Mouse (Mus musculus) adrenal gland, adult 18-20 months (tissue): ENCODE measurements at regions not wholly inside any gene's neighbourhood (a gene's known extent, or its start where the extent isn't known, plus 50 kb on each side); places are given as distances from the start of the nearest gene placed in this dataset.

Experiments
- DNase-seq, 2 experiments: peaks; one replicate each; pipeline ENCODE4 v3.0.0; 2021 to 2022; ENCODE audit warnings: low spot score in 2 of 2

GRCm38 (mm10) chr3:105130228-105130627 lies 63.6 kb downstream of the 4930564D02Rik start:
- no peak for DNase-seq

- DNase-seq: no peak
These were observed 64.4 kb downstream of the 4930564D02Rik start for GRCm38 (mm10) chr3:105131053-105131452.

DNA sequence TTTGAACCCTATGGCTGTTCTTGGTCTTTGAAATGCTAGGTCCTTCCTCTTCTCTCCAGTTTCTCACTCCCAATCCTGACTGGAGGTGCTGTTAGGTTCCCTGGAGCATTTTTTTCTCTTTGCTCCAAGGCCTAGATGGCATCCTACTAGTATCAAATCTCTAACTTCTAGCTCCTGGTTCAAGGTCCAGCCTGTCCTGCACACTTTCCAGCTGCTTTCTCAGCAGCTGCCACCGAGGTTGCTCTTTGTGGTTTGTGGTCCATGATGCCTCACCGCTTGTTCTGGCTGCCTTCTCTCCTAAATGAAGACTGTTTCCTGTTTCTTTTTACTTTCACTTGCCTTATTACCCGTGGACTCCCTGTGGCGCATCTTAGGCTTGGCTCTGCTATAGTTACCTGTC lies 66.4 kb downstream of the 4930564D02Rik start:
- no peak for DNase-seq

GRCm38 (mm10) chr3:105141170-105141971 lies 74.7 kb downstream of the 4930564D02Rik start:
- no peak for DNase-seq

GRCm38 (mm10) chr3:105142631-105143030 lies 76.0 kb downstream of the 4930564D02Rik start:
- peak in 1 of 2 experiments; percentile 27 for DNase-seq

GRCm38 (mm10) chr3:105151475-105152157 lies 85.0 kb downstream of the 4930564D02Rik start:
- peak; percentile 12 to 34 for DNase-seq

- DNase-seq: no peak
These were observed 85.5 kb downstream of the 4930564D02Rik start for GRCm38 (mm10) chr3:105152158-105152541.

GRCm38 (mm10) chr3:105158376-105158775 lies 91.7 kb downstream of the 4930564D02Rik start:
- DNase-seq: no peak

GRCm38 (mm10) chr3:105165355-105165754 lies 98.7 kb downstream of the 4930564D02Rik start:
- DNase-seq: peak; percentile 58 to 78

DNA sequence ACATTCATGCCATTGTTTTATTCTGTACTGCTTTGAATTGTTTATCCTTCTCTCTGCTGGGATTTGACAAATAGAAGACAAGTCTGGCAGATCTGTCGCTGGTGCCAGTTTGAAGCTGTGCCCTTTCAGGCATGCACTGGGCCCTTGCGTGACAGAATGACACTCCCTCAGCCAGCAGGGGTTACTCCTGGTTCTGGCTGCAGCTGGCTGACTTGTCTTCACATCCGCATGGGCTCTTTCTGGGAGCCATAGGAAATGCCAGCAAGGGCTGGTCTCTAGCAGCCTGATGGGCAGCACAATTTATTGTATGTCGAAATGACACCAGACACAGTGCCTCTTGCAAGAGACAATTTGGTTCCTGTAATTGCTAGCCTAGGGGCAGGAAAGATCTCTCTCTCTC lies 102.5 kb downstream of the 4930564D02Rik start:
- DNase-seq: no peak

DNA sequence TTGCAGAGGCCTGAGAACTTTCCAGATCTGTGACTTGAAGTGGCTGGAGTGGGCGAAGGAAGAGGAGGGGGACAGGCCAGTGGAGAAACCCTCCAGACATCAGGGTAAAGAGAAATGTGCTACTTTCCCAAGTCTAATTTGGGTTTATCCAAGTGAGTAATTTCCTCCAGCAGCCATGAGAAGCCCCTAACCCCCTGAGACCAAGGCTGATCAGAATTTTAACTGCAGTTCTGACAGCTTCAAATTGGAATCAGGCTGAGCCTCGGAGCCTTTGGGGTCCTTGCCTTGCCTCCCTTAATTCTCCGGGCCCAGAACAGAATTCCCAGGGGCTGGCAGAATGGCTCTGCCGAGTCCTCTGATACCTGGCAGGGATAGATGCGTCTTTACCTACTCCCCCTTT lies 104.9 kb downstream of the 4930564D02Rik start:
- no peak for DNase-seq

DNA sequence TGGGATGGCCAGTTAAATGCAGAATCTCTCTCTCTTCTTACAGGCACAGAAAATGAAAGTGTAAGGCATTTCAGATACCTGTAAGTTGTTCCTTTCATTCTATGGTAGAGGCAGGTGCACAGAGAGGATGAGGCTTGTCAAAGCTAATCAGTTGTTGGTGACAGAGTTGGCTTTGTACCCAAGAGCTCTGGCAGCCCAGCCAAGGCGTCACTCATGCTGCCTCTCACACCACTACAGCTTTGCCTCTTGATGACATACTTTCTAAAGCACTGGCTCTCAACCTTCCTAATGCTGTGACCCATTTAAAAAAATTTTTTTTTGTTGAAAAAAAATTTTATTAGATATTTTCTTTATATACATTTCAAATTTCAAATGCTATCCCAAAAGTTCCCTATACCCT lies 105.4 kb downstream of the 4930564D02Rik start:
- DNase-seq: no peak

GRCm38 (mm10) chr3:105191303-105191702 lies 124.7 kb downstream of the 4930564D02Rik start:
- no peak for DNase-seq

DNA sequence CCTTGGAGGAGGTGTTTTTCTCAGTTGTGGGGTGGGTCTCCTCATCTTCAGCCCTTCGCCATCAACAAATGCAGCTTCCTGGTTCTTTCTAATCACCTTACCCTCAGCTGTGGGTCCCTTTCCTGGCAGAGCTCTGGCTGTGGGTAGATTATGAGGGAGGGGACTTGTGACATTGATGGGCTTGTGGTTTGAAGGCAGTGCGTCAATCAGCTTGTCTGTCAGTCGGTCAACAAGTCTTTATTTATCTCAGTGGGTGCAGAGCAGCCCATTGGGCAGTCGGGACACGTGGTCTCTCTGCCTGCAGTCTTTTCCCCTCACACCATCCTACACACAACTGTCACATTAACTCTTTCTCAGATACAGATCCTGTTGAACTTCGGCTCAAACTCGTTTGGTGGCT lies 125.2 kb downstream of the 4930564D02Rik start:
- no peak for DNase-seq

- no peak for DNase-seq
These were observed 134.1 kb downstream of the 4930564D02Rik start for GRCm38 (mm10) chr3:105200735-105201134.

GRCm38 (mm10) chr3:105209164-105209563 lies 142.5 kb downstream of the 4930564D02Rik start:
- no peak for DNase-seq

DNA sequence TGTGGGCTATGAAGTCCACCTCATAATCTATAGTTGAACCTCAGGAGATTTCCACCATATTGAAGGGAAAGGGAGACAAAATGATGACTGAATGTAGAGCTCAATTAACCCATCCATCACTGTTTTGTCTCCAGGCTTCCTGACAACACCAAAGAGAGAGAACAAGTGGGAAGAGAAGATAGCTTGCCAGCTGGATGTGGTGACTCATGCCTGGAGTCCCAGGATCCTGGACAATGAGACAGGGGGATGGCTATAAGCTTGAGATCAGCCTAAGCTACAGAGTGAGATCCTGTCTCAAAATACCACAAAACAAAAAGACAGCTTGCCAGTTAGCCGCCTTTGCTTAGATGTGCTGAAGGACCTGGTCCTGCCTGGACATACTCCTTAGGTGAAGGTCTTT lies 144.4 kb downstream of the 4930564D02Rik start:
- no peak for DNase-seq

DNA sequence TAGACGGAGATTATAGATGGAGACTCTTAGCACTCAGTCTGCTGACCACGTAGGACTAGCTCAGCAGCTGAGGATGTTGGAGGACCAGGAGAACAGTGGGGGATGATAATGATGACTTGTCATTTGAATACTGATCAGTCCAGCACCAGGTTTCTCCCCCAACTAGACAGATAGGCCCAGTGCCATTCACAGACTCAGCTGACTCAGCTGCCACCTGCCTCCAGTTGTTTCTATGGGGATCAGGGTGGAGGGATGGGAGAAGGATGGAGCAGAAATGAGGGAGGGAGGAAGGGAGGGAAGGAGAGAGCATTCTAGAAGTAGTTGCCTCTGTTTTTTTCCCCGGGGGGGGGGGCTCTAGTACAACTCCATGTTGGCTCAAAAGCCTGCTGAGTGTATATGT lies 145.1 kb downstream of the 4930564D02Rik start:
- no peak for DNase-seq

- DNase-seq: no peak
These were observed 148.2 kb downstream of the 4930564D02Rik start for GRCm38 (mm10) chr3:105214867-105215266.

DNA sequence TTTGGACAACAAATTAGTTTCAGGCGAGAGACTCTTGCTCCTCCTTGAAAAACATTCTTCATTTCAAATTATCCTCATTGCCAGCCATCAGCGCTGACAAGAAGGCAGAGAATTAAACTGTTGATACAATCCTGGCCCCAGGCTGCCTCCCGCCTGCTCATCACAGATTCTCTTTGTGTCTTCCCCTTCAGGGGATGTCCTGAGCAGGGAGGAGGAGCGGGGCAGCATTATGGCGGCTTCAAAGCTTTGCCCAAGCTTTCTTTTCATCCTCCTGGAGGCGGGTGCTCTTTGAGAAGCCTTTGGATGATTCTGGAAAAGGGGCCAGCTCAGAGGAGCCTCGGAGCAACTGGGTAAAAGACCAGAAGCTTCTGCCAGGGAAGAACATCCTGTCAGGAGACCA lies 149.1 kb downstream of the 4930564D02Rik start:
- DNase-seq: no peak

DNA sequence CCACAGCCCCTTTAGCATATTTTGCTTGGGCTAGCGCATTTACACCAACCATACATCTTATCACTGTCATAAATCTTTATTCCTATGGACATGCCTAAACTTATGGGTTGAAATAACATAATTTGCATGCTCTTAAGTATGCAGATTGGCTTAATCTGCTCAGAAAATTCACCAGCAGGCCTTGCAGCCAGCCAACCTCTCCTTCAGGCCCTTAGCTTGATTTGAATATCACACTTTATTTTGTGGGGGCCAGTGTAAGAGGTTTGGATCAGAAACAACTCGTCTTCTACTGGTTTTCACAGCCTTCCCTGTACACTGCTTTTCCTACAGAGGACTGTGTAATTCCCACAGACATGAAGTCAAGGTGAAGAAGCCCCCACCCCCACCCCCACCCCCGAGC lies 153.0 kb downstream of the 4930564D02Rik start:
- no peak for DNase-seq

DNA sequence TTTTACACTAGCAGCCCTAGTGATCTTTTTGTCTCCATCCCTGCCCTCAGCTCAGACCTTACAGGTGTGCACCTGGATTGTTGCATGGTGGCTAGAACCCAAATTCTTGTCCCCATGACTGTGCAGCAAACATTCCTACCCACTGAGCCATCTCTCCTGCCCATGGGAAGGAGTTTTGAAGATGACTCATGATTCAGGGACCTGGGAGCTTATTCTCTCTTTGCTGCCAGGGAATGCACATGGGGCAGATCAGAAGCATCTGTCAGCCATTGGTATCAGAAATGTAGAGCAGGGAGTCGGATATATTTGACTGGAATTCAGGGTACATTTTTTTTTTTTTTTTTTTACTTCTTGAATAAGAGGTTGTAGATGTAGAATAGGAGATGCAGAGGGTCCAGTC lies 154.0 kb downstream of the 4930564D02Rik start:
- DNase-seq: no peak

DNA sequence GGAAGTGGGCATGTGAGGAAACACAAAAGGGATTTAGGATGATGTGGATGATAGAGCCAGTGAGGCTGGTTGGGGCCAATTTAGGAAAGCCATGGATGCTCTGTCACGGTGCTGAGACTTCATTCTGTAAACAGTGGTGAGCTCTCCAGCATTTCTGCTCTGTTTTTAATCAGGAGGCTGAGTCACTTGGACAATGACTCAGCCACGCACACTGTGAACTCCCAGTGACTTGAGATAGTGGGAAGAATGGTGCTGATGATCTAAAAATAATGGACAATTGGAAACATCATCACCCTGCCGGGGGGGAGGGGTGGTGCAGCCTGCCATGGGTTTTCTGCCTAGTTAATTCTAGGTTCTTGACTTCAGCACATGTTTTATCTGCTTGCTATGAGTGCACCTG lies 156.3 kb downstream of the 4930564D02Rik start:
- DNase-seq: no peak
